Mouse (Mus musculus) gastrocnemius, adult 2 months (tissue): ENCODE results near the gene Aqp5. TPM values are rescaled to one million over a fixed set of nuclear protein-coding genes. Genes with fewer than 3 reads are reported as not detected.

Experiments
- DNase-seq: peaks from one replicate; pipeline ENCODE4 v3.0.0; 2022
- H3K27ac ChIP-seq: fragments of 200-600 bp; 2 replicates; pipeline ENCODE4 v1.8.1; 2022; ENCODE audit warnings: mild to moderate bottlenecking
- H3K4me3 ChIP-seq: fragments of 200-600 bp; 2 replicates; pipeline ENCODE4 v1.8.1; 2022; ENCODE audit warnings: mild to moderate bottlenecking, moderate library complexity
- CTCF ChIP-seq: fragments of 200-600 bp; IDR thresholded peaks from 2 replicates; pipeline ENCODE4 v1.8.1; 2022; ENCODE audit warnings: antibody characterized with exemption, mild to moderate bottlenecking, moderate library complexity
- intact Hi-C: fragments of 180-260 bp; cut with DNase I; formaldehyde crosslinking; loops from one replicate; pipeline ENCODE4 v1.15.1; 2025
- total RNA-seq, 2 experiments: library from RNA; stranded (reverse); gene quantifications; 2 replicates each; pipeline ENCODE4 v1.2.3; 2021

Aqp5 gene
- total RNA-seq, 2 experiments from 2014 or later: not detected

GRCm38 (mm10) chr15:99599245-99600070, 8.9 kb downstream of the Aqp5 start:
- DNase-seq: no peak
- TF ChIP-seq CTCF: no peak
- no peak overlapping the region for H3K4me3 ChIP-seq
- H3K27ac ChIP-seq: no peak overlapping the region
- intact Hi-C loops: loop anchor here (5.0 to 10.0 kb wide), 3 partner anchors 102 to 303 kb away; partner anchors contain the start of gene Cers5

GRCm38 (mm10) chr15:99600986-99601822, 10.6 kb downstream of the Aqp5 start, which contains the start of gene Aqp6:
TSS of gene Aqp6 (plus strand) at chr15:99601400.
- TF ChIP-seq CTCF: no peak
- H3K27ac ChIP-seq: no peak within 1 kb of the TSS
- no peak for DNase-seq

GRCm38 (mm10) chr15:99601823-99602120, 11.2 kb downstream of the Aqp5 start:
- no peak overlapping the region for H3K27ac ChIP-seq
- DNase-seq: no peak
- no peak overlapping the region for H3K4me3 ChIP-seq
- intact Hi-C loops: no loop called here
- TF ChIP-seq CTCF: no peak

More at GRCm38 (mm10) chr15:99600986-99601822, 10.6 kb downstream of the Aqp5 start, which contains the start of gene Aqp6:
- intact Hi-C loops: no loop called here
- no peak within 1 kb of the TSS for H3K4me3 ChIP-seq

- intact Hi-C loops: no loop called here
- DNase-seq: no peak
- H3K4me3 ChIP-seq: no peak overlapping the region
- TF ChIP-seq CTCF: no peak
- no peak overlapping the region for H3K27ac ChIP-seq
Measured at GRCm38 (mm10) chr15:99602206-99602820, 11.7 kb downstream of the Aqp5 start.

GRCm38 (mm10) chr15:99603216-99603615, 12.6 kb downstream of the Aqp5 start:
- Histone ChIP-seq H3K4me3 (no peak overlapping the region), H3K27ac (no peak overlapping the region)
- DNase-seq: no peak
- intact Hi-C loops: no loop called here
- no peak for TF ChIP-seq CTCF

GRCm38 (mm10) chr15:99605595-99605994, 15.0 kb downstream of the Aqp5 start:
- intact Hi-C loops: no loop called here
- no peak for TF ChIP-seq CTCF
- no peak overlapping the region for H3K27ac ChIP-seq
- no peak overlapping the region for H3K4me3 ChIP-seq
- no peak for DNase-seq

GRCm38 (mm10) chr15:99606515-99606914, 15.9 kb downstream of the Aqp5 start:
- no peak for TF ChIP-seq CTCF
- Histone ChIP-seq H3K4me3 (no peak overlapping the region), H3K27ac (no peak overlapping the region)
- DNase-seq: no peak
- intact Hi-C loops: no loop called here

- H3K27ac ChIP-seq: no peak overlapping the region
- DNase-seq: no peak
- TF ChIP-seq CTCF: no peak
- H3K4me3 ChIP-seq: no peak overlapping the region
- intact Hi-C loops: no loop called here
Measured at GRCm38 (mm10) chr15:99607388-99608113, 17.0 kb downstream of the Aqp5 start.

GRCm38 (mm10) chr15:99608382-99609125, 18.0 kb downstream of the Aqp5 start:
- intact Hi-C loops: no loop called here

GRCm38 (mm10) chr15:99611563-99611962, 21.0 kb downstream of the Aqp5 start:
- Histone ChIP-seq H3K27ac (no peak overlapping the region), H3K4me3 (no peak overlapping the region)
- no peak for TF ChIP-seq CTCF
- intact Hi-C loops: no loop called here
- DNase-seq: no peak

More at GRCm38 (mm10) chr15:99608382-99609125, 18.0 kb downstream of the Aqp5 start:
- Histone ChIP-seq H3K27ac (no peak overlapping the region), H3K4me3 (no peak overlapping the region)
- DNase-seq: no peak
- TF ChIP-seq CTCF: no peak

- intact Hi-C loops: no loop called here
- Histone ChIP-seq H3K27ac (no peak overlapping the region), H3K4me3 (no peak overlapping the region)
- no peak for DNase-seq
- TF ChIP-seq CTCF: no peak
Measured at GRCm38 (mm10) chr15:99614273-99614672, 23.7 kb downstream of the Aqp5 start.
